Mouse (Mus musculus): ENCODE measurements around the gene Sh2b2. TPM values are rescaled to one million over a fixed set of nuclear protein-coding genes. Genes with fewer than 3 reads are reported as not detected.
A peak's percentile ranks its signal among the peaks of the same experiment; 100 is the strongest.

Sh2b2 gene
- polyA plus RNA-seq, 1 experiment, result 7.3 TPM

DNA sequence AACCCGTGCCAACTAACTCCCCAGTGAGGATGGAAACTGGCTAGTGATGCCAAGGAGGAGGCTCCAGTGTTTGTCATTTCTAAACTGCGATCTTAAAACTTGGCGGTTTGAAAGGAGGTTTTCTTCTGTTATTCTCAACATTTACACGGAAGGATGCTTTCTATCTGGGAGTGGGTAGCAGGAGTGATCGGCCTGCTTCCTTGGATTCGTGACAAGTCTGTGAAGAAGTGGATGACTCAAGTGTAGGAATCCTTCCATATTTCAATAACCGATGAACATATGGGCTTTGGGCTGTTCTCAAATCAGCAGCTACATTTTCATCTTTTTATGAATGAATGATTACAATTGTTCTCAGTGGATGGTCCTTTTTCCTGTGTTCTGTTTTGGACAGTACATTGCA is 38.8 kb upstream of the Sh2b2 start:
- Histone ChIP-seq H3K27me3 (ENCODE audit: control insufficient read depth, insufficient read depth, low read length) (no peaks in the 10 kb centered on the region), H3K4me3 (ENCODE audit: low read depth, low read length) (no peak overlapping the region), H3K27ac (ENCODE audit: insufficient read depth, low read depth, low read length) (no peak overlapping the region), H3K4me1 (ENCODE audit: control insufficient read depth, insufficient read depth, insufficient read length, low read length) (no peaks in the 10 kb centered on the region), H3K36me3 (ENCODE audit: control insufficient read depth, insufficient read depth, low read length) (peaks cover 23% of the 10 kb centered on the region)
- TF ChIP-seq POLR2A (IDR thresholded peaks at IDR 0.05; ENCODE audit: low read depth, low read length) (no peak), CTCF (IDR thresholded peaks at IDR 0.05; ENCODE audit: extremely low read depth, insufficient read length, insufficient replicate concordance, low read depth, low read length) (no peak)
- 76% methylated on average over 7 of the region's 7 CpGs for WGBS

DNA sequence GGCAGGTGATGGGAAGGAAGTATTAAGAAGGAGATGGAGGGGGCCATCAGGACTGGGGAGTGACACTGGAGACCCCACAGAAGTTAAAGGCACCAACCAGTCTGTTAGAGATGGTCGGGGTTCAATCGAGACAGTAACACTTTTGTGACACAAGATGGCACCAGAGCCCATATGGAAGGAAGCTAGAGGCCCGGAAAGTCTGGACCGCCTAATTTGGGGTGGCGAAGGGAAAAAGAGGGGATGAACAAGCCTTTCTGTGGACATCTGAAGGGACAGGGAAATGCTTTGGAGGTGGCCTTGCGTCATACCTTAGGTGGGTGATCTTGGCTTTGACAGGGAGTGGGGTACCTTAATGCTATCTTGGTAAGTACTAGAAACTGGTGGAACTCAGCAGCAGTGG is 35.0 kb upstream of the Sh2b2 start:
- Histone ChIP-seq H3K27me3 (ENCODE audit: control insufficient read depth, insufficient read depth, low read length) (no peaks in the 10 kb centered on the region), H3K4me1 (ENCODE audit: control insufficient read depth, insufficient read depth, insufficient read length, low read length) (no peaks in the 10 kb centered on the region), H3K4me3 (ENCODE audit: low read depth, low read length) (no peak overlapping the region), H3K36me3 (ENCODE audit: control insufficient read depth, insufficient read depth, low read length) (peaks cover 52% of the 10 kb centered on the region), H3K27ac (ENCODE audit: insufficient read depth, low read depth, low read length) (no peak overlapping the region)
- 70% methylated on average over 6 of the region's 6 CpGs for WGBS
- TF ChIP-seq POLR2A (IDR thresholded peaks at IDR 0.05; ENCODE audit: low read depth, low read length), result no peak
- TF ChIP-seq CTCF (IDR thresholded peaks at IDR 0.05; ENCODE audit: extremely low read depth, insufficient read length, insufficient replicate concordance, low read depth, low read length), result peak; percentile 62; the same call in 1 of the 2 replicates

GRCm38 (mm10) chr5:136274739-136275138 is 28.4 kb upstream of the Sh2b2 start:
- TF ChIP-seq POLR2A (IDR thresholded peaks at IDR 0.05; ENCODE audit: low read depth, low read length) (no peak), CTCF (IDR thresholded peaks at IDR 0.05; ENCODE audit: extremely low read depth, insufficient read length, insufficient replicate concordance, low read depth, low read length) (no peak)
- peaks cover 61% of the 10 kb centered on the region for H3K36me3 ChIP-seq (ENCODE audit: control insufficient read depth, insufficient read depth, low read length)
- no peaks in the 10 kb centered on the region for H3K4me1 ChIP-seq (ENCODE audit: control insufficient read depth, insufficient read depth, insufficient read length, low read length)
- no peaks in the 10 kb centered on the region for H3K27me3 ChIP-seq (ENCODE audit: control insufficient read depth, insufficient read depth, low read length)
- H3K4me3 ChIP-seq (ENCODE audit: low read depth, low read length), result no peak overlapping the region
- H3K27ac ChIP-seq (ENCODE audit: insufficient read depth, low read depth, low read length), result no peak overlapping the region
- WGBS, result 94% methylated on average over 43 of the region's 43 CpGs

GRCm38 (mm10) chr5:136269937-136270336 is 23.6 kb upstream of the Sh2b2 start:
- Histone ChIP-seq H3K27me3 (ENCODE audit: control insufficient read depth, insufficient read depth, low read length) (no peaks in the 10 kb centered on the region), H3K36me3 (ENCODE audit: control insufficient read depth, insufficient read depth, low read length) (peaks cover 19% of the 10 kb centered on the region), H3K27ac (ENCODE audit: insufficient read depth, low read depth, low read length) (no peak overlapping the region), H3K4me1 (ENCODE audit: control insufficient read depth, insufficient read depth, insufficient read length, low read length) (no peaks in the 10 kb centered on the region; the same call in 1 of the 2 replicates), H3K4me3 (ENCODE audit: low read depth, low read length) (no peak overlapping the region)
- TF ChIP-seq POLR2A (IDR thresholded peaks at IDR 0.05; ENCODE audit: low read depth, low read length) (no peak), CTCF (IDR thresholded peaks at IDR 0.05; ENCODE audit: extremely low read depth, insufficient read length, insufficient replicate concordance, low read depth, low read length) (no peak)
- WGBS, result 82% methylated on average over 4 of the region's 4 CpGs

DNA sequence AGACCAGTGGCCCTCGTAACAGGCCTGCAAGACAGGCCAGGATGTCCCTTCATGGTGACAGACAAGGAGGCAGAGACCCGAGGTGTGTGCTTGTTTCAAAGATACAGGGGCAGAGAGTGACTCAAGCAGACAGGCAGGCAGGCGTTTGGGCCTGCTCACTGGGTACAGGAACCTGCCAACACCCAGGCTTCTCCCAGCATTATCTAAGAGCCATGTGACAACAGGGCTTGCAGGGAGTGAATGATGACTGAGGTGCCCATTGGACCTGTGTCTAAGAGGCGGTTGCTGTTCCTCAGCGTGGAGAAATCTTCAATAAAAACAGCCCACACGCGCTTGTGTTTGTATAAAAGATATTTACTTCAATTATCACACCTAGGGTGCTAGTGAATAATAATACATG is 19.7 kb upstream of the Sh2b2 start:
- Histone ChIP-seq H3K36me3 (ENCODE audit: control insufficient read depth, insufficient read depth, low read length) (no peaks in the 10 kb centered on the region), H3K4me1 (ENCODE audit: control insufficient read depth, insufficient read depth, insufficient read length, low read length) (peaks cover 5% of the 10 kb centered on the region), H3K27ac (ENCODE audit: insufficient read depth, low read depth, low read length) (no peak overlapping the region), H3K27me3 (ENCODE audit: control insufficient read depth, insufficient read depth, low read length) (no peaks in the 10 kb centered on the region), H3K4me3 (ENCODE audit: low read depth, low read length) (no peak overlapping the region)
- 63% methylated on average over 7 of the region's 7 CpGs for WGBS
- TF ChIP-seq CTCF (IDR thresholded peaks at IDR 0.05; ENCODE audit: extremely low read depth, insufficient read length, insufficient replicate concordance, low read depth, low read length) (no peak), POLR2A (IDR thresholded peaks at IDR 0.05; ENCODE audit: low read depth, low read length) (no peak)

DNA sequence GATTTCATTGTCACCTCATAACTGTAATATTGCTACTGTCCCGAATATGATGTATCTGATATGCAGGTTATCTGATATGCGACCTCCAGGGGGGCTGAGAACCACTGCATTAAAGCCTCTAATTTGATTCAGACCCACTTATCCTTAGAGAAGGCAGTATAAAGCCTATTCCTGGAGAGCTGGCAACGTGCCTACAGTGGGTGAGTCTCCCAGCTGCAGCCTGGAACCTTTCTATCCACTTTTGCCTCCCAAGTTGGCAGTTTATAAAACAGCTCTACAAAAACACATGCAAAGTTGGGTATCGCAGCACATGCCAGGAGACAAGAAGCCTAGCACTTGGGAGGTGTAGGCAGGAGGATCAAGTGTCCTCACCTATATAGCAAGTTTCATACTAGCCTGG is 17.0 kb upstream of the Sh2b2 start:
- TF ChIP-seq CTCF (IDR thresholded peaks at IDR 0.05; ENCODE audit: extremely low read depth, insufficient read length, insufficient replicate concordance, low read depth, low read length) (no peak), POLR2A (IDR thresholded peaks at IDR 0.05; ENCODE audit: low read depth, low read length) (no peak)
- H3K36me3 ChIP-seq (ENCODE audit: control insufficient read depth, insufficient read depth, low read length), result no peaks in the 10 kb centered on the region
- H3K27me3 ChIP-seq (ENCODE audit: control insufficient read depth, insufficient read depth, low read length), result no peaks in the 10 kb centered on the region
- H3K27ac ChIP-seq (ENCODE audit: insufficient read depth, low read depth, low read length), result no peak overlapping the region
- H3K4me3 ChIP-seq (ENCODE audit: low read depth, low read length), result no peak overlapping the region
- WGBS, result 86% methylated on average over 4 of the region's 4 CpGs
- H3K4me1 ChIP-seq (ENCODE audit: control insufficient read depth, insufficient read depth, insufficient read length, low read length), result peaks cover 5% of the 10 kb centered on the region

DNA sequence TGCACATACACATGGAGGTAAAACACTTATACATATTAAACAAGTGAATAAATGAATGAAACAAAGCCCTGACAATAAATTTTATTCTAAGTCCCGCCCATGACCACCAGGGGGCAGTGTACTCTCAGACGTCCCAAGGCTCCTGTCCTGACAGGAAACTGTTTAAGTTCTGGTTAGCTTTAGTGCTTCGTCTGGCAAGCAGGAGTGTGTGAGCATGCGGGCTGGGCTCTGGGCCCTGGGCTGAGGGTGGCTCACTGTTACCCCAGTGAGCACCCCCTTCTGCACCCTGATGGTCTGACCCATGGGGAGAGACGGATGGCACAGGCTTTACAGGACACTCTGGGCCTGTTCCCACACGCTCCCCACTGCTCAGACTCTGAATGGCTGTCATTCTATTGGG is 12.6 kb upstream of the Sh2b2 start:
- 32% methylated on average over 6 of the region's 6 CpGs for WGBS
- Histone ChIP-seq H3K36me3 (ENCODE audit: control insufficient read depth, insufficient read depth, low read length) (peaks cover 4% of the 10 kb centered on the region; the same call in 1 of the 2 replicates), H3K27ac (ENCODE audit: insufficient read depth, low read depth, low read length) (no peak overlapping the region), H3K27me3 (ENCODE audit: control insufficient read depth, insufficient read depth, low read length) (no peaks in the 10 kb centered on the region), H3K4me3 (ENCODE audit: low read depth, low read length) (no peak overlapping the region), H3K4me1 (ENCODE audit: control insufficient read depth, insufficient read depth, insufficient read length, low read length) (peaks cover 5% of the 10 kb centered on the region)
- TF ChIP-seq POLR2A (IDR thresholded peaks at IDR 0.05; ENCODE audit: low read depth, low read length) (no peak), CTCF (IDR thresholded peaks at IDR 0.05; ENCODE audit: extremely low read depth, insufficient read length, insufficient replicate concordance, low read depth, low read length) (peak; percentile 89; the same call in 1 of the 2 replicates)
